Mouse (Mus musculus) forebrain, embryonic 10.5 days (tissue): Measurements from ENCODE around the gene Dnajb8. TPM values are rescaled to one million over a fixed set of nuclear protein-coding genes. Genes with fewer than 3 reads are reported as not detected.

Experiments used
- DNase-seq: peaks from one replicate; pipeline ENCODE4 v3.0.0-alpha.2; 2017; ENCODE audit warnings: low spot score; ENCODE audit errors: extremely low spot score
- H3K27ac ChIP-seq: fragments of 300-500 bp; sonication (generic); 2 replicates; pipeline ENCODE4 v1.5.1; 2016; ENCODE audit warnings: mild to moderate bottlenecking
- H3K27me3 ChIP-seq: fragments of 300-500 bp; sonication (generic); 2 replicates; pipeline ENCODE4 v1.6.1; 2016; ENCODE audit warnings: mild to moderate bottlenecking; ENCODE audit not compliant: poor library complexity, severe bottlenecking
- H3K36me3 ChIP-seq: fragments of 300-500 bp; sonication (generic); replicated peaks from 2 replicates; pipeline ENCODE4 v1.6.1; 2016; ENCODE audit warnings: mild to moderate bottlenecking, moderate library complexity
- H3K4me1 ChIP-seq: fragments of 300-500 bp; sonication (generic); 2 replicates; pipeline ENCODE4 v1.6.1; 2016
- H3K4me3 ChIP-seq: fragments of 300-500 bp; sonication (generic); 2 replicates; pipeline ENCODE4 v1.5.1; 2016; ENCODE audit warnings: mild to moderate bottlenecking, moderate library complexity
- H3K9me3 ChIP-seq: fragments of 300-500 bp; sonication (generic); 2 replicates; pipeline ENCODE4 v1.6.1; 2016; ENCODE audit warnings: mild to moderate bottlenecking, moderate library complexity
- WGBS: fragments of 180-500 bp; shearing (Covaris S2); methylation state at CpG from one replicate; pipeline ENCODE4 v1.1.7; 2016; 5-methylcytosine and 5-hydroxymethylcytosine counted together
- polyA plus RNA-seq: library from polyadenylated mRNA; unstranded; fragments of >200 nt; fragmentation: Nextera tagmentation; extraction: Ambion mirVana; gene quantifications from 2 replicates; pipeline ENCODE4 v1.2.1, GENCODE M21; 2016

Dnajb8 gene
- polyA plus RNA-seq, 1 experiment from 2014 or later = not detected

DNA sequence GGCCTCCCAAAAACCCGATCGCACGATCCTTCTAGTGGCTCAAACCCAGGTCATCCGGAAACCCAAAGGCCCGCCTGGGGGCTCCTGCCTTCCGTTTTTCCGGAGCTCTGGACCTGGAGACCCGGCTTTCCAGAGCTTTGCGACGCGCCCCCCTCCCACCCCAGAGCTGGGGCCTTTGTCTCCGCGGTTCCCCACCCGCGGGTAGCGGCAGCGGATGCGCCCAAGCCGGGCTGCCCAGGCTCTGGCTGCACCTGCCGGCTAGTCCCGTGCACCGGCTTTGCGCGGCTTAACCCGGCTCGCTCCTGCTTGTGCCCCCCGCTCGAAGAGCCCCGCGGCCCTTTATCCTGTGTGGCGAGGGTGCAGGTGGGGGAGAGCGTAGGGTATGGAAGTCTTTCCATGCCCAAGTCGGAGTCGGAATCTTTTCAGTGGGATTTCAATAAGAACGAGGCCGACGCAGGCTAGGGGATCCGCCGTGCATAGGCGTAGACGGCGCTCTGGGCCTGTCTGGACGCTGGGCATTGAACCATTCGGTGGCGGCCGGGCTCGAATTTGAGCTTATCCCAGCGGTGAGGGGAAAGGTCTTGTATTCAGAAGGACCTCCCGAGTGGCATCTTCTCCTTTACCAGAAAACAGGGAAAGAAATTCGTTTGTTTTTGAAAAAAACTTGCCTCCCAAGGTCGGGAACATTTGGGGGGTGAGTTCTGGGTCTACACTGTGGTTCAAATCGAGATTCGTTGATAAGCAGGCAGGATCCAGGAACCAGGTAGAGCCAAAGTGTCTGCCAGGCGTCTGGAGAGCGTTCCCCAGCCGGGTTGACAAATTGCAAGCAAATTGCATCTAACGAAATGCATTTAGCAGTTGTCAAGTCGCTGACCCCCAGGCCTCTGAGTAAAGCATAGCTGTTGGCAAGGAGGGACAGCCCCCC lies 27.8 kb upstream of the Dnajb8 start:
- peak overlapping the region; percentile 48; the same call in 1 of the 2 replicates for H3K27ac ChIP-seq
- WGBS = under 1% methylated on average over 58 of the region's 58 CpGs
- H3K36me3 ChIP-seq = no peaks in the 10 kb centered on the region
- H3K9me3 ChIP-seq = no peaks in the 10 kb centered on the region
- H3K27me3 ChIP-seq = peaks cover 100% of the 10 kb centered on the region
- peak; percentile 63 for DNase-seq
- H3K4me1 ChIP-seq = peaks cover 64% of the 10 kb centered on the region
- peak overlapping the region; percentile 48 for H3K4me3 ChIP-seq

DNA sequence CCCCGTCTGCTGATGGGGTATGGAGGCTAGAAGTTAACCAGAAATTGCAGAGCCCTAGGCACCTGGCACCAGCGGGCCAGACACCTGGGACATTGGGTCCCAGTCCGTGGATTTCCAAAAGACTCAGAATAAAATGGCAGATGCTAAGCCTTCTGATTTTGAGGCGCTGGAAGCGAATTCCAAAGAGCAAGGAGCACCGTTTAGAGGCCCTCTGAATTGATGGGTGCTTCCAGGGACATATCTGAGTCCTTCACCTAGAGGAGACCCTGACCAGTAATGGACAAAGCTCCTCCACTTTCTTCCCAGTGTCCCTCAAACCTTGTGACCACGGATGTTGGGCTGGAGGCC lies 27.1 kb upstream of the Dnajb8 start:
- no peaks in the 10 kb centered on the region for H3K9me3 ChIP-seq
- H3K4me3 ChIP-seq = no peak overlapping the region
- DNase-seq = no peak

DNA sequence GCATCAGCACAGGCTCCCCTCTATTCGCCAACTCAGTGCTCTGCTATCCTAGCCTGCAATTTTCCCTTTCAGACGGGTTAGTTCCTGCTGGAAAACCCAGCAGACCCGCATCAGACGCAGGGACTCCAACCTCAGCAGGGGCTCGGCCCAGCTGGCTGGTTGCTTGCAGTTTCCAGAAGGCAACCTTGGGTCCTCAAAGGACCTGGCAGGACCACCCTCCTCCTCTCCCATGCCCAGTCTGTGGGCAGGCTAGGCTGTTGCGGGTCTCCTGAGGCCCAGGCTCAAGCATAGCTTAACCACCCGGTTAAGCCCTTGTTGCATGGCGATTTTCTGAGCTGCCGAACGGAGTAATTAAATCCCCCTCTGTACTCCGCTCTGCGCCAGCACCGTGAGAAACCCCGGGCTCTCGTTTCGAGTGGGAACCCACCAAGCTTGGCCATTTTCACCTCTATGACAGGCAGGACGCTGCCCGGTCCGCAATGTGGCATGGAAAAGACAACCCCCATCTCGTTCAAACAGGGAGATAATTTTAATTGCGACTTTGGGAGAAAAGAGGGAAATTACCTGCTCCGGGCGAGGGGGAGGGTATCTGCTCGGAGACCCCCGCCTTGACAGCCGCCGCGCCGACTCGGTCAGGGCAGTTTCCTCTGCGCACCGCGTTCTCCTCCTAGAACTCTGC lies 25.9 kb upstream of the Dnajb8 start:
- DNase-seq = peak; percentile 49
- no peak overlapping the region for H3K27ac ChIP-seq
- 1% methylated on average over 33 of the region's 33 CpGs for WGBS
- H3K27me3 ChIP-seq = peaks cover 100% of the 10 kb centered on the region
- H3K4me1 ChIP-seq = peaks cover 65% of the 10 kb centered on the region
- H3K4me3 ChIP-seq = peak overlapping the region; percentile 54
- no peaks in the 10 kb centered on the region for H3K9me3 ChIP-seq
- H3K36me3 ChIP-seq = no peaks in the 10 kb centered on the region

More for the DNA sequence above, 27.1 kb upstream of the Dnajb8 start:
- H3K4me1 ChIP-seq = peaks cover 64% of the 10 kb centered on the region
- no peak overlapping the region for H3K27ac ChIP-seq
- WGBS = 2% methylated on average over 7 of the region's 7 CpGs
- peaks cover 100% of the 10 kb centered on the region for H3K27me3 ChIP-seq
- no peaks in the 10 kb centered on the region for H3K36me3 ChIP-seq

DNA sequence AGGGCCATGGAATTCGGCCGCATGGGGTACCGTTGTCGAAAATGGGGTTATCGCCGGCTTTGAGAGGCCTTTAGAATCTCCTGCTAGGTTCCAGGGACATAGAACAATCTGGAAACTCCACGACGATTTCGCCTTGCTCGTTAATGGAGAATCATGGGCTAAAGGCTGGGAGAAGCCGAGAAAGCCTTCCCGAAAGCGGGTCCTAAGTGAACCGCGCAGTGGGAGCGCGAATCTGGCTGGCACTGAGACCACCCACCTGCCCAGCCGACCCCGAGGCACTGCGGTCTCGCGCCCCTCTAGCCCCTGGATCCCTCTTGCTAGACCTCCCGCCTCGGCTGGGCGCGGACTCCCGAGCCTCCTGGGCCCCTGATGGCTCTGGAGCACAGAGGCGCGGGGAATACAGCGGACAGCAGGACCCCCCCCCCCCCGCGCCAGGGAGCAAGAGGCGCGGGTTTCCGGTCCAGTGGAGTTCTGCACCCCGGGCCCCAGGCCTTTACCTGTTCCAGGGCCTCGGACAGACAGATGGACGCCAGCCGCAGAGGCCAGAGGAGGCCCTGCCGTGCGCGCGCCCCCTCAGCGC lies 25.2 kb upstream of the Dnajb8 start:
- peak overlapping the region; percentile 40; the same call in 1 of the 2 replicates for H3K27ac ChIP-seq
- peak; percentile 50 for DNase-seq
- WGBS = under 1% methylated on average over 44 of the region's 44 CpGs
- H3K9me3 ChIP-seq = no peaks in the 10 kb centered on the region
- peak overlapping the region; percentile 54 for H3K4me3 ChIP-seq
- H3K36me3 ChIP-seq = no peaks in the 10 kb centered on the region
- peaks cover 100% of the 10 kb centered on the region for H3K27me3 ChIP-seq
- peaks cover 67% of the 10 kb centered on the region for H3K4me1 ChIP-seq

DNA sequence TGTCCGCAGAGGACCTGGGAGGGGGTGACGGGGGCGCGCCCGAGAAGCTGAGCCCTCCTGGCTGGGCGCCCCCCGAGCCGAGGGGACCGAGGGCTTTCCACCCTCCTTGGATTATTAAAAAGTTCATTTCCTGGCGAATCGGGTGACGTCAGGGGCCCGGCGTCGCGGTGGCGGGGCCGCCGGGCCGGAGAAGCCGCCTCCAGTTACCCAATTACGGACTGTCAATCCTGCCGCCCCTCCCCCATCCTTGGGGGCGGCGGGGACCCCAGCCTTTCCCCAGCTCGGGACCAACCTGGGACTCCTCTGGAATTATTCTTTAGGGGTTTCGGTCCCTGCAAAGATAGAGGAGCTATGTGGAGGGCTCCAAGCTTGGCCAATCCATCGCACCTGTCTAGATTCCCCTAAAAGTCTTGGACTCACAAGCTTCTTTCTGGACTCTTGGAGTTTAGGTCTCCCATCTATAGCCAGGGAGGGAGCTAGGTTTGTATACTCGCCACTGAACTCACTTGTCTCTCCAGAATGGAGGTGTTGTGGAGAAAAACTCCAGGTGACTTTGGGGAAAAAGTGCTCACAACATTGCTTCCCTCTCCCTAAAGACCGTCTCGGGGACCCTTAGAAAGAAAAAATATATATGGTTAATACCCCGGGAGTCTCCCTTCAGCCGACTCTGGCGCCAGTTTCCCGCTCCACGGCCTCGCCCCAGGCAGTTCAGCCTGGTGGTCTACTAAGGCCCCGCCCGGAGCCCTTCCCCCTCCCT lies 24.6 kb upstream of the Dnajb8 start:
- H3K4me1 ChIP-seq = peaks cover 74% of the 10 kb centered on the region
- peak overlapping the region; percentile 40; the same call in 1 of the 2 replicates for H3K27ac ChIP-seq
- WGBS = under 1% methylated on average over 39 of the region's 39 CpGs

DNA sequence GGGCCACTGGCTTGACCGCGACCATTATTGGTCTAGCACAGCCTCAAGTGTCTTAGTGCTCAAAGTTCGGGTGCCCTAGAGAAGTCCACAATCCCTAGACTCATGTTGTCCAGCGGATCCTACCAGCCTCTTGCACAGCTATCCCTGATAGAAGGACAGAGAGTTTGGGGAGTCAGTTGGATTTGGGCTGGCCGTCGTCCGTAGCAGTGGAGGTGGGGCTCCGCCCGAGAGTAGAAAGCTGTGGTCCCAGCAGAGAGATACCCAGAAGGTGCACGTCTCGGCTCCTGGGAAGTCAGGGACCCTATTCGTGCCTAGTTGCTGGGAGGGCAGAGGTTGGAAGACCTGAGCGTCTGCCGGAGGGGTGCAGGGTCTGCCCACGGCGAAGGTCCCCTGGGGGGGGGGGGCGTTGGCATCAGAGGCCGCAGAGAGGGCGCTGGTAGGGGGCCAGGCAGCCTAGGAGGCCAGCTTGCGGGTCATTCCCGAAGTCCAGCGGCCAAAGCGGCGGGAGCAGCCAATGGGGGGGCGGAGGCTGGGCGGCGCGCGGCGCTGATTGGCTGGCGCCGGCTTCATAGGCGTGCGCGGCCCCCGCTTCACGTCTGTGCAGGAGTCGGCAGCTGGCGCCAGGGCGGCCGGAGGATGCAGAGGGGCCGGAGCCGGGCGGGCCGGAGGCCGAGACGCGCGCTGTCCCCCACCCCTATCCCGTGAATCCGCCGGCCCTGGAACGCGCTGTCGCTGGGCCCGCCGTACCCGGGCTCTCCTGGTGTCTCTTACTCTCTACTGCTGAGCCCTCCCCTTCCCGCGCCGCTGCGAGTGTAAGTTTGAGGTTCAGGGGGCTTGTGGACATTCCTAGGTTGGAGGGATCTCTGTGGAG lies 23.8 kb upstream of the Dnajb8 start:
- Histone ChIP-seq H3K27me3 (peaks cover 100% of the 10 kb centered on the region), H3K9me3 (no peaks in the 10 kb centered on the region), H3K36me3 (no peaks in the 10 kb centered on the region), H3K27ac (peak overlapping the region; percentile 58), H3K4me1 (peaks cover 81% of the 10 kb centered on the region), H3K4me3 (peak overlapping the region; percentile 54)
- DNase-seq = peak; percentile 83
- WGBS = under 1% methylated on average over 61 of the region's 62 CpGs

More for the DNA sequence above, 24.6 kb upstream of the Dnajb8 start:
- Histone ChIP-seq H3K9me3 (no peaks in the 10 kb centered on the region), H3K36me3 (no peaks in the 10 kb centered on the region), H3K4me3 (peak overlapping the region; percentile 54), H3K27me3 (peaks cover 100% of the 10 kb centered on the region)
- peak; percentile 47 for DNase-seq

DNA sequence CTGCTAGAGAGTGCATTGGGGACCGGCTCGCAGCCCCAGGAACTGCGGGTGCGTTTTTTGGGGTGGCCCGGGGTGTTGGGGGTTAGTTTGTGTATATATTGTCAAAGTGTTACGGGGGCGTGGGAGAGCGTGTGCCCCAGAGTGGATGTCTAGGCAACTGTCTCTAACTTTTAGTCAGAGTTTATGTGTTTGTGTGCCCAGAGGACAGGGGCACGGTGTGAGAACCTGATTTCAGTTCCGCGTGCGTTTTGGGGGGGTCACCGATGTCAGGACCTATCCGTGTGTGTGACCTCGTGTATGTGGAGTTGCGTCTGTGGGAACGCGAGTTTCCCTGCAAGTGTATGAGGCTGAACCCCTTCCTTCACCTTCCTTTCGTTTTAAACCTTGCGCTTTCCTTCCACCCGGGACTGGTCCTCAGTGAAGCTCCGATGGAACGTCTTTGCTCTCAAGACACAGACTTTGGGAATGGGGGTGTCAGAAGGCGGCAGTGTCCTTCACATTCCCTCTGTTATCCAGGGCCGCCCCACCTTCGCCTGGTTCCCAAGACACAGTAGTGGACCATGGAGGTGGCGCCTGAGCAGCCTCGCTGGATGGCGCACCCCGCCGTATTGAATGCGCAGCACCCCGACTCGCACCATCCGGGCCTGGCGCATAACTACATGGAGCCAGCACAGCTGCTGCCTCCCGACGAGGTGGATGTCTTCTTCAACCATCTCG lies 22.9 kb upstream of the Dnajb8 start:
- Histone ChIP-seq H3K27me3 (peaks cover 100% of the 10 kb centered on the region), H3K36me3 (no peaks in the 10 kb centered on the region), H3K4me3 (peak overlapping the region; percentile 54), H3K4me1 (peaks cover 81% of the 10 kb centered on the region), H3K27ac (peak overlapping the region; percentile 58; the same call in 1 of the 2 replicates), H3K9me3 (no peaks in the 10 kb centered on the region)
- 1% methylated on average over 39 of the region's 39 CpGs for WGBS
- peak; percentile 34 for DNase-seq

DNA sequence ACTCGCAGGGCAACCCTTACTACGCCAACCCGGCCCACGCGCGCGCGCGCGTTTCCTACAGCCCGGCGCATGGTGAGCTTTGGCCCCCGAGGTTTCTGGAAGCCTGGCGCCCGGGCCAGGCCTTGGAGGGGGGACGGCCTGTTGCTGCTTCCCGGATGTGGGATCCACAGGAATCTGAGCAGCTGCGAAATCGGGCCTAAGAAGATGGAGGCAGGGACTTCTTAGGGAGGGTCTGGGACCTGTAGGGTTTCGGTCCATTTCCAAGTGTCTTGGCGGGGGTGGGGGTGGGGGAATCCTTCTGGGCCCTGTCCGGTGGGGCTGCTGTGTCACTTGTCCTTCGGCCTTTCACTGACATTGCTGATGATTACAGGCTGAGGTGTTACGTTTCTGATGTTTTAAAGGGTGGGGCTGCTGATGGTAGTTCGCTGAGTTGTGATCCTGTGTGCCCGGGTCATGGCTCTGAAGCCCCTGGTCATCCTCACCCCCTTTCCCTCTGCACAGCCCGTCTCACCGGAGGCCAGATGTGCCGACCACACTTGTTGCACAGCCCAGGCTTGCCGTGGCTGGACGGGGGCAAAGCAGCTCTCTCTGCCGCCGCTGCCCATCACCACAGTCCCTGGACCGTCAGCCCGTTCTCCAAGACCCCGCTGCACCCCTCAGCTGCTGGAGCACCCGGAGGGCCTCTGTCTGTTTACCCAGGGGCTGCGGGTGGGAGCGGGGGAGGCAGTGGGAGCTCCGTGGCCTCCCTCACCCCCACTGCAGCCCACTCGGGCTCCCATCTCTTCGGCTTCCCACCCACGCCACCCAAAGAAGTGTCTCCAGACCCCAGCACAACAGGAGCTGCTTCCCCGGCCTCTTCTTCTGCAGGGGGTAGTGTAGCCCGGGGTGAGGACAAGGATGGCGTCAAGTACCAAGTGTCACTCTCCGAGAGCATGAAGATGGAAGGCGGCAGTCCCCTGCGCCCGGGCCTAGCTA lies 22.1 kb upstream of the Dnajb8 start:
- H3K9me3 ChIP-seq = no peaks in the 10 kb centered on the region
- DNase-seq = peak; percentile 43
- 3% methylated on average over 50 of the region's 50 CpGs for WGBS
- H3K4me1 ChIP-seq = peaks cover 86% of the 10 kb centered on the region
- H3K36me3 ChIP-seq = no peaks in the 10 kb centered on the region
- H3K4me3 ChIP-seq = peak overlapping the region; percentile 54
- H3K27ac ChIP-seq = peak overlapping the region; percentile 20; the same call in 1 of the 2 replicates
- peaks cover 100% of the 10 kb centered on the region for H3K27me3 ChIP-seq

DNA sequence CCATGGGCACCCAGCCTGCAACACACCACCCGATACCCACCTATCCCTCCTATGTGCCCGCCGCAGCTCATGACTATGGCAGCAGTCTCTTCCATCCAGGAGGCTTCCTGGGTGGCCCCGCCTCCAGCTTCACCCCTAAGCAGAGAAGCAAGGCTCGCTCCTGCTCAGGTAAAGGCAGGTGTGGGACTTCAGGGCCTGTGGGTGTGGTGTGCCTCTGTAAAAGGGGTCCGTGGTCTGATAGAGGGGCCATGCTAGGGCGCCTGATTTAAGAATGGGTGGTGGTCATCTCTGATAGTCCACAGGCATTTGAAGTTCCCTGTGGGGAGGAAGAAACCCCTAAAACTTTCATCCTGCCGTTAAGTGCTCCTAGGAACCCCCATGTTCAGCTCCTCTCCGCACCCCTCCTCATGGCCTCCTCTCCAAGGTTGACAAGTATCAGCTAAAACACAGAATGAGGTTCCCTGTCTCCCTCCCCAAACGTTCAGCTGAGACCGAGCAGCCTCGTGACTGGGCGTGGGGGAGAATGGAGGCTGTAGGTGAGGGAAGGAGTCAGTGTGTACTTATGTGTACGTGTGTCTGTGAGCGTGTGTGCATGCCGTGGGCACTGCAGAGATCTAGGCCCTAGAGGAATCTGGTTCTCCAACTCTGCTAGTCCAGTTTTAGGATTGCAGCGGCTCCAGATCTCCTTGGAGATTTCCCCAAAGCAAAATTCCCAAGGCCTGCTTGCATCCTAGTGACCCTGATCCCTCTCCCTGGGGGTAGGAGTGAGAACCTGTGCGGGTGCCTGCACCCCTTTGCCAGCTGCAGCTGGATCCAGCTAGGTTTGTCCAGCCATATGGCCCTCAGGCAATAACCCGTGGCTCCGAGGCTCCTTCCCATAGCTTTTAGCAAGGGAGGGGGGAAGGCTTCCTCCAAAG lies 21.1 kb upstream of the Dnajb8 start:
- DNase-seq = peak; percentile 30
- Histone ChIP-seq H3K4me3 (peak overlapping the region; percentile 54), H3K27ac (no peak overlapping the region), H3K27me3 (peaks cover 100% of the 10 kb centered on the region), H3K36me3 (no peaks in the 10 kb centered on the region), H3K4me1 (peaks cover 94% of the 10 kb centered on the region), H3K9me3 (no peaks in the 10 kb centered on the region)
- WGBS = 5% methylated on average over 20 of the region's 20 CpGs
